In the genomic region with DNA sequence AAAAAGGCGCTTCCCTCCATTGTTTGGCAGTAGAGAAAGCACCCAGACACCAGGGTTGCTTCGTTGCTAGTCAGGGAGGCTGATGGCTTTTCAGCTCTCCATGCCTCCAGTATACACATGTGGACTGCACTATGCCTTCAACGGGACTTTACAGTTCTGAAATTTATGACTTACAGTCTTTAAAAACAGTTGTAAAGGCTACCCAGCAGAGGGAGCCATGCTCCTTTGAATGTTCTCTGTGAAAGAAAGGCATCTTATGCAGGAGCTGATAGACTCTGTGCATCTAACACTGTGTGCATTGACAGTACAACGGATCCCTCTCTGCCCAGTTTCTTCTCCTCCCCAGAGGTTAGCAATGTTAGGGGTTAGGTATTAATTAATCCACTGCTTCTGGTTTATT, we compare ENCODE assay signal across 8 mouse cellular contexts. TPM values are rescaled to one million over a fixed set of nuclear protein-coding genes. Genes with fewer than 3 reads are reported as not detected.
DNase-seq lines count a peak whose midpoint lies in the region; ATAC-seq and TF ChIP-seq lines count a peak whose summit lies in the region.

No protein-coding gene starts in this region.

- H3K27me3 ChIP-seq in cerebellum, adult 2 months (ENCODE audit: control insufficient read depth, insufficient read depth, low read length): no peaks in the 10 kb centered on the region
- no peaks in the 10 kb centered on the region for H3K27me3 ChIP-seq in embryonic facial prominence, embryonic 11.5 days (ENCODE audit: control insufficient read depth, insufficient read depth, low read length)
- no peaks in the 10 kb centered on the region for H3K27me3 ChIP-seq in intestine, embryonic 15.5 days (replicated peaks)
- no peaks in the 10 kb centered on the region for H3K27me3 ChIP-seq in splenic B cell, adult 2 months (ENCODE audit: control insufficient read depth, insufficient read depth, low read length, poor library complexity, severe bottlenecking)

- no peak for TF ChIP-seq POLR2A in cerebellum, adult 2 months (IDR thresholded peaks at IDR 0.05; ENCODE audit: borderline replicate concordance, insufficient read depth, low read length)

- DNase-seq in cerebellum, adult 2 months: peak in 1 of 2 experiments; percentile 18
- no peak for DNase-seq in cerebellum, adult 11-12 months
- peak; percentile 13 for DNase-seq in right cerebral cortex, adult 18-20 months
- no peak for DNase-seq in right cerebral cortex, postnatal 36 days (ENCODE audit: low spot score in 2 of 2)
- DNase-seq in embryonic facial prominence, embryonic 11.5 days (ENCODE audit: low spot score): peak; percentile 77
- peak; percentile 75 for DNase-seq in lung, postnatal 10 days
- DNase-seq in splenic B cell, adult 2 months (ENCODE audit: low read depth, low spot score): peak; percentile 63

- H3K36me3 ChIP-seq in embryonic facial prominence, embryonic 11.5 days (replicated peaks; ENCODE audit: control insufficient read depth, insufficient read depth, low read depth, low read length): no peaks in the 10 kb centered on the region
- no peaks in the 10 kb centered on the region for H3K36me3 ChIP-seq in intestine, embryonic 15.5 days
- no peaks in the 10 kb centered on the region for H3K36me3 ChIP-seq in splenic B cell, adult 2 months (ENCODE audit: control insufficient read depth, insufficient read depth, low read length, poor library complexity, severe bottlenecking)

- no peak overlapping the region for H3K4me2 ChIP-seq in embryonic facial prominence, embryonic 11.5 days (ENCODE audit: low read depth, low read length)
- no peak overlapping the region for H3K4me2 ChIP-seq in intestine, embryonic 15.5 days (replicated peaks)

- WGBS in cerebellum, adult 2 months: 44% methylated on average over 4 of the region's 4 CpGs
- 62% methylated on average over 4 of the region's 4 CpGs for WGBS in embryonic facial prominence, embryonic 11.5 days
- 45% methylated on average over 4 of the region's 4 CpGs for WGBS in intestine, embryonic 15.5 days

- H3K9me3 ChIP-seq in embryonic facial prominence, embryonic 11.5 days (replicated peaks; ENCODE audit: control insufficient read depth, low read length): no peaks in the 10 kb centered on the region
- H3K9me3 ChIP-seq in intestine, embryonic 15.5 days: no peaks in the 10 kb centered on the region

- no peaks in the 10 kb centered on the region for H3K4me1 ChIP-seq in cerebellum, adult 2 months (ENCODE audit: control insufficient read depth, insufficient read depth, low read length)
- no peaks in the 10 kb centered on the region for H3K4me1 ChIP-seq in embryonic facial prominence, embryonic 11.5 days (ENCODE audit: control insufficient read depth, insufficient read depth, low read length)
- no peaks in the 10 kb centered on the region for H3K4me1 ChIP-seq in intestine, embryonic 15.5 days (replicated peaks)

- ATAC-seq in embryonic facial prominence, embryonic 11.5 days (replicated peaks; ENCODE audit: insufficient number of reproducible peaks, low FRiP score, low TSS enrichment, low read depth): 0 out of 2 replicates have a peak, but pooled peaks have one; percentile 18
- ATAC-seq in intestine, embryonic 15.5 days: peak; percentile 69

- TF ChIP-seq CTCF in cerebellum, adult 2 months (IDR thresholded peaks at IDR 0.05; ENCODE audit: borderline replicate concordance, insufficient read depth, low read depth, low read length): peak; percentile 38; the same call in 1 of the 2 replicates

- no peak overlapping the region for H3K9ac ChIP-seq in embryonic facial prominence, embryonic 11.5 days (replicated peaks; ENCODE audit: low read length)
- no peak overlapping the region for H3K9ac ChIP-seq in intestine, embryonic 15.5 days

- H3K27ac ChIP-seq in cerebellum, adult 2 months (ENCODE audit: insufficient read depth, low read length): no peak overlapping the region
- no peak overlapping the region for H3K27ac ChIP-seq in embryonic facial prominence, embryonic 11.5 days (replicated peaks; ENCODE audit: low read depth, low read length)
- no peak overlapping the region for H3K27ac ChIP-seq in intestine, embryonic 15.5 days

- no peak overlapping the region for H3K4me3 ChIP-seq in cerebellum, adult 2 months (replicated peaks; ENCODE audit: insufficient read depth, low read depth, low read length)
- H3K4me3 ChIP-seq in embryonic facial prominence, embryonic 11.5 days (ENCODE audit: low read depth, low read length): no peak overlapping the region
- no peak overlapping the region for H3K4me3 ChIP-seq in intestine, embryonic 15.5 days (replicated peaks)

RNA-seq across cellular contexts. Expression of gene Depdc1b, which starts 30.9 kb away (rescaled TPM):
- polyA plus RNA-seq in cerebellum, adult 2 months (2012; rRNA removed): 0.87 and 0.98 TPM in 2 replicates
- 15.7 and 19.2 TPM in 2 replicates for polyA plus RNA-seq in embryonic facial prominence, embryonic 11.5 days (2014; fragmentation: Nextera tagmentation; extraction: Ambion mirVana)
- polyA plus RNA-seq in intestine, embryonic 15.5 days (2015; fragmentation: Nextera tagmentation; extraction: Ambion mirVana): 6.2 and 6.6 TPM in 2 replicates

Comparison
In these comparisons a context has a peak if more than half of its experiments do, and no peak if none do; other contexts are left out.
1. DNase-seq: peak in right cerebral cortex, adult 18-20 months (single experiment), embryonic facial prominence, embryonic 11.5 days (single experiment), lung, postnatal 10 days (single experiment) and splenic B cell, adult 2 months (single experiment); none in cerebellum, adult 11-12 months (single experiment) and right cerebral cortex, postnatal 36 days (0 of 2).